Mouse (Mus musculus) frontal cortex, postnatal 10 days (tissue): Measurements from ENCODE around the gene Pld5.

ENCODE experiments used
- DNase-seq, 2 experiments: peaks; one replicate each; pipeline ENCODE4 v3.0.0; 2022; ENCODE audit warnings: low spot score in 2 of 2, mixed read lengths in 1 of 2

Pld5 gene

GRCm38 (mm10) chr1:176167784-176168183 lies 107.3 kb downstream of the Pld5 start:
- DNase-seq, result no peak

GRCm38 (mm10) chr1:176167114-176167513 lies 108.0 kb downstream of the Pld5 start:
- no peak for DNase-seq

GRCm38 (mm10) chr1:176145306-176145705 lies 129.8 kb downstream of the Pld5 start:
- DNase-seq, result no peak

GRCm38 (mm10) chr1:176134379-176134778 lies 140.7 kb downstream of the Pld5 start:
- no peak for DNase-seq

- no peak for DNase-seq
Measured at GRCm38 (mm10) chr1:176125771-176126170, 149.3 kb downstream of the Pld5 start.

GRCm38 (mm10) chr1:176124441-176124840 lies 150.7 kb downstream of the Pld5 start:
- DNase-seq, result no peak

- no peak for DNase-seq
Measured at GRCm38 (mm10) chr1:176123781-176124180, 151.3 kb downstream of the Pld5 start.

- no peak for DNase-seq
Measured at GRCm38 (mm10) chr1:176115604-176116003, 159.5 kb downstream of the Pld5 start.

GRCm38 (mm10) chr1:176098685-176099320 lies 176.3 kb downstream of the Pld5 start:
- peak; percentile 31 to 40 for DNase-seq

- no peak for DNase-seq
Measured at GRCm38 (mm10) chr1:176092119-176092518, 183.0 kb downstream of the Pld5 start.

GRCm38 (mm10) chr1:176089382-176089781 lies 185.7 kb downstream of the Pld5 start:
- DNase-seq, result no peak

- no peak for DNase-seq
Measured at GRCm38 (mm10) chr1:176085952-176086648, 189.0 kb downstream of the Pld5 start.

- no peak for DNase-seq
Measured at GRCm38 (mm10) chr1:176082306-176082705, 192.8 kb downstream of the Pld5 start.

GRCm38 (mm10) chr1:176080969-176081368 lies 194.1 kb downstream of the Pld5 start:
- no peak for DNase-seq

GRCm38 (mm10) chr1:176078410-176078809 lies 196.7 kb downstream of the Pld5 start:
- no peak for DNase-seq

GRCm38 (mm10) chr1:176076799-176077198 lies 198.3 kb downstream of the Pld5 start:
- DNase-seq, result no peak

GRCm38 (mm10) chr1:176075810-176076209 lies 199.3 kb downstream of the Pld5 start:
- no peak for DNase-seq

GRCm38 (mm10) chr1:176075409-176075808 lies 199.7 kb downstream of the Pld5 start:
- DNase-seq, result peak in 1 of 2 experiments; percentile 24

- DNase-seq, result no peak
Measured at GRCm38 (mm10) chr1:176074526-176074925, 200.6 kb downstream of the Pld5 start.

- no peak for DNase-seq
Measured at GRCm38 (mm10) chr1:176065281-176065680, 209.8 kb downstream of the Pld5 start.

- DNase-seq, result no peak
Measured at GRCm38 (mm10) chr1:176064471-176064870, 210.6 kb downstream of the Pld5 start.

GRCm38 (mm10) chr1:176053653-176054052 lies 221.5 kb downstream of the Pld5 start:
- DNase-seq, result no peak

GRCm38 (mm10) chr1:176046995-176047394 lies 228.1 kb downstream of the Pld5 start:
- no peak for DNase-seq
